Mouse (Mus musculus) intestine, postnatal 0 days (tissue): ENCODE data around the gene Fgf5. TPM values are rescaled to one million over a fixed set of nuclear protein-coding genes. Genes with fewer than 3 reads are reported as not detected.

Experiments
- ATAC-seq: fragments of 200-750 bp; cut with Nextera tagmentation; 2 replicates; pipeline ENCODE4 v1.8.0; 2017; ENCODE audit warnings: mild to moderate bottlenecking, moderate TSS enrichment, moderate library complexity
- H3K27ac ChIP-seq: fragments of 300-500 bp; sonication (generic); 2 replicates; pipeline ENCODE4 v1.5.1; 2014; ENCODE audit warnings: mild to moderate bottlenecking, low read depth, low read length, moderate library complexity
- H3K27me3 ChIP-seq: fragments of 300-500 bp; sonication (generic); replicated peaks from 2 replicates; pipeline ENCODE4 v1.6.1; 2014; ENCODE audit warnings: low read length, mixed read lengths; ENCODE audit not compliant: control insufficient read depth, insufficient read depth
- H3K36me3 ChIP-seq: fragments of 300-500 bp; sonication (generic); 2 replicates; pipeline ENCODE4 v1.6.1; 2014; ENCODE audit warnings: mild to moderate bottlenecking, moderate library complexity; ENCODE audit not compliant: control insufficient read depth, insufficient read depth
- H3K4me1 ChIP-seq: fragments of 300-500 bp; sonication (generic); replicated peaks from 2 replicates; pipeline ENCODE4 v1.6.1; 2014; ENCODE audit warnings: antibody characterized with exemption, low read length, mixed read lengths; ENCODE audit not compliant: control insufficient read depth, insufficient read depth
- H3K4me2 ChIP-seq: fragments of 300-500 bp; sonication (generic); replicated peaks from 2 replicates; pipeline ENCODE4 v1.6.1; 2014; ENCODE audit warnings: low read depth, mild to moderate bottlenecking, moderate library complexity
- H3K4me3 ChIP-seq: fragments of 300-500 bp; sonication (generic); 2 replicates; pipeline ENCODE4 v1.5.1; 2014; ENCODE audit warnings: low read depth, low read length
- H3K9ac ChIP-seq: fragments of 300-500 bp; sonication (generic); 2 replicates; pipeline ENCODE4 v1.6.1; 2014; ENCODE audit warnings: mild to moderate bottlenecking, low read depth, low read length
- H3K9me3 ChIP-seq: fragments of 300-500 bp; sonication (generic); 2 replicates; pipeline ENCODE4 v1.6.1; 2016; ENCODE audit warnings: mixed run types; ENCODE audit not compliant: control insufficient read depth
- CTCF ChIP-seq: sonication (generic); IDR thresholded peaks from 2 replicates; pipeline ENCODE4 v1.5.1; 2016; ENCODE audit warnings: low read depth, mild to moderate bottlenecking, control low read depth, antibody characterized with exemption, moderate library complexity
- WGBS: fragments of 180-500 bp; shearing (Covaris S2); extraction: QIAGEN DNeasy Blood & Tissue Kit; methylation state at CpG from one replicate; pipeline ENCODE4 v1.1.7; 2014; 5-methylcytosine and 5-hydroxymethylcytosine counted together
- polyA plus RNA-seq: library from polyadenylated mRNA; unstranded; fragments of >200 nt; fragmentation: Nextera tagmentation; extraction: Ambion mirVana; gene quantifications from 2 replicates; pipeline ENCODE4 v1.2.1, GENCODE M21; 2015

Gene Fgf5
- 0.31 and 0.59 TPM in 2 replicates for polyA plus RNA-seq

- TF ChIP-seq CTCF, result no peak
- Histone ChIP-seq H3K4me3 (peak within 1 kb of the TSS; percentile 53), H3K36me3 (no peaks in the 10 kb centered on the region), H3K27ac (no peak within 1 kb of the TSS), H3K4me2 (peak within 1 kb of the TSS; percentile 91), H3K4me1 (no peaks in the 10 kb centered on the region), H3K9ac (peak within 1 kb of the TSS; percentile 7; the same call in 1 of the 2 replicates), H3K9me3 (no peaks in the 10 kb centered on the region), H3K27me3 (peaks cover 56% of the 10 kb centered on the region)
- ATAC-seq, result 0 out of 2 replicates have a peak, but pooled peaks have one; percentile 25
- under 1% methylated on average over 78 of the region's 80 CpGs for WGBS
These were observed at the start of gene Fgf5 for GRCm38 (mm10) chr5:98253838-98254821. Gene Fgf5 (plus strand): TSS chr5:98254184.

- no peak for ATAC-seq
- H3K4me1 ChIP-seq, result no peaks in the 10 kb centered on the region
- 60% methylated on average over 4 of the region's 4 CpGs for WGBS
- H3K9me3 ChIP-seq, result no peaks in the 10 kb centered on the region
- H3K9ac ChIP-seq, result no peak overlapping the region
- H3K4me3 ChIP-seq, result no peak overlapping the region
- H3K27ac ChIP-seq, result no peak overlapping the region
- H3K4me2 ChIP-seq, result no peak overlapping the region
- TF ChIP-seq CTCF, result no peak
- H3K36me3 ChIP-seq, result no peaks in the 10 kb centered on the region
- no peaks in the 10 kb centered on the region for H3K27me3 ChIP-seq
These were observed 41.5 kb upstream of the Fgf5 start for GRCm38 (mm10) chr5:98212501-98212900.

- H3K27me3 ChIP-seq, result no peaks in the 10 kb centered on the region
- H3K4me1 ChIP-seq, result no peaks in the 10 kb centered on the region
- H3K9ac ChIP-seq, result no peak overlapping the region
- no peaks in the 10 kb centered on the region for H3K36me3 ChIP-seq
- ATAC-seq, result no peak
- no peak overlapping the region for H3K4me3 ChIP-seq
- 67% methylated on average over 4 of the region's 4 CpGs for WGBS
- no peak overlapping the region for H3K4me2 ChIP-seq
- H3K9me3 ChIP-seq, result no peaks in the 10 kb centered on the region
- no peak overlapping the region for H3K27ac ChIP-seq
- no peak for TF ChIP-seq CTCF
These were observed 32.0 kb upstream of the Fgf5 start for GRCm38 (mm10) chr5:98221956-98222355.

GRCm38 (mm10) chr5:98226710-98227109, 27.3 kb upstream of the Fgf5 start:
- H3K9ac ChIP-seq, result no peak overlapping the region
- H3K4me1 ChIP-seq, result no peaks in the 10 kb centered on the region
- ATAC-seq, result no peak
- no peaks in the 10 kb centered on the region for H3K36me3 ChIP-seq
- H3K9me3 ChIP-seq, result no peaks in the 10 kb centered on the region
- H3K27ac ChIP-seq, result no peak overlapping the region
- H3K4me3 ChIP-seq, result no peak overlapping the region
- no peak overlapping the region for H3K4me2 ChIP-seq
- H3K27me3 ChIP-seq, result no peaks in the 10 kb centered on the region
- TF ChIP-seq CTCF, result no peak
- 84% methylated on average over 2 of the region's 2 CpGs for WGBS

- no peak overlapping the region for H3K4me2 ChIP-seq
- WGBS, result 72% methylated on average over 6 of the region's 6 CpGs
- H3K36me3 ChIP-seq, result no peaks in the 10 kb centered on the region
- no peak overlapping the region for H3K4me3 ChIP-seq
- no peak for TF ChIP-seq CTCF
- H3K4me1 ChIP-seq, result no peaks in the 10 kb centered on the region
- H3K27me3 ChIP-seq, result no peaks in the 10 kb centered on the region
- no peak overlapping the region for H3K27ac ChIP-seq
- no peak for ATAC-seq
- H3K9ac ChIP-seq, result no peak overlapping the region
- no peaks in the 10 kb centered on the region for H3K9me3 ChIP-seq
These were observed 24.5 kb upstream of the Fgf5 start for GRCm38 (mm10) chr5:98229456-98229855.

- Histone ChIP-seq H3K9me3 (no peaks in the 10 kb centered on the region), H3K4me1 (no peaks in the 10 kb centered on the region), H3K27ac (no peak overlapping the region), H3K36me3 (no peaks in the 10 kb centered on the region), H3K4me3 (no peak overlapping the region), H3K4me2 (no peak overlapping the region), H3K9ac (no peak overlapping the region), H3K27me3 (no peaks in the 10 kb centered on the region)
- no peak for ATAC-seq
- 77% methylated on average over 6 of the region's 6 CpGs for WGBS
- TF ChIP-seq CTCF, result no peak
These were observed 15.5 kb upstream of the Fgf5 start for GRCm38 (mm10) chr5:98238466-98238865.
